17 mouse cellular contexts compared by ENCODE assay signal in the genomic region with DNA sequence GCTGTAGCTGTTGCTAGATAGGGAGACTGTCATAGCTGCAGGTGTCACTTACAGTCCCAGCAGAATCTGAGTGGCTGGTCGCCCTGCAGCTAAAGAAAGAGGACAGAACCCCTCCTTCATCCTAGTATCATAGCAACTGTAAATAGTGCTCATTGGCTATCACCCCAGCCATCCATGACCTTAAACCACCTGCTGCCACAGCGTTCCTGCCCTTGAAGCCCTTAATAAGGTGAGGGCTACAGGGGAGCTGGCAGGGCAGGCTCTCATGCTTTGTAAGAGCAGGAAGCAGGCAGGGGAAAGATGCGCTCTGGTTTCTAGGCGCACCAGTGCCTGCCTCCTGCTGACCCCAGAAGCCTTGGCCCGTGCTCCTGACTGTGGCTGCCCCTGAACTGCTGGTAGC.
DNase-seq lines count a peak whose midpoint lies in the region; ATAC-seq lines count a peak whose summit lies in the region.
"Had no signal": no experiment of that assay in that cellular context is flagged by ENCODE, and none has a peak within 500 bp of the region (broad histone marks: within the 10 kb centered on the region; RNA-seq: fewer than 3 reads in every experiment).

No protein-coding gene starts in this region.

- no peak for ATAC-seq in kidney, embryonic 15.5 days (replicated peaks; ENCODE audit: low FRiP score)
- peak; percentile 15; the same call in 1 of the 2 replicates for ATAC-seq in heart, embryonic 14.5 days (ENCODE audit: insufficient number of reproducible peaks, insufficient read depth, low FRiP score, low read depth)
- no peak for ATAC-seq in monocyte, adult 5-6 weeks (replicated peaks; ENCODE audit: insufficient number of reproducible peaks, low FRiP score, low TSS enrichment, poor library complexity, severe bottlenecking)
- ATAC-seq: forebrain, embryonic 16.5 days; lung, postnatal 0 days had no signal

- H3K36me3 ChIP-seq in kidney, embryonic 15.5 days, result no peaks in the 10 kb centered on the region
- no peaks in the 10 kb centered on the region for H3K36me3 ChIP-seq in heart, embryonic 14.5 days (ENCODE audit: control insufficient read depth, insufficient read depth, low read length)
- H3K36me3 ChIP-seq: embryonic facial prominence, embryonic 13.5 days; hindbrain, embryonic 15.5 days; limb, embryonic 13.5 days had no signal

- no peak overlapping the region for H3K4me2 ChIP-seq in kidney, embryonic 15.5 days
- H3K4me2 ChIP-seq in heart, embryonic 14.5 days (ENCODE audit: low read length), result no peak overlapping the region
- H3K4me2 ChIP-seq: embryonic facial prominence, embryonic 13.5 days; hindbrain, embryonic 15.5 days; limb, embryonic 13.5 days had no signal

- H3K27ac ChIP-seq in kidney, embryonic 15.5 days, result no peak overlapping the region
- no peak overlapping the region for H3K27ac ChIP-seq in heart, embryonic 14.5 days (replicated peaks in 1 of 2; ENCODE audit: control insufficient read depth in 1 of 2, insufficient read depth in 1 of 2, low read depth in 2 of 2, low read length in 2 of 2)
- H3K27ac ChIP-seq: embryonic facial prominence, embryonic 13.5 days; hindbrain, embryonic 15.5 days; limb, embryonic 13.5 days; liver, embryonic 14.5 days had no signal

- peak; percentile 30 to 34 for DNase-seq in cerebellum, postnatal 10 days
- no peak for DNase-seq in cerebellum, postnatal 36 days
- peak; percentile 20 for DNase-seq in kidney, adult 11 months
- DNase-seq in skeletal muscle tissue, adult 2 months (ENCODE audit: low read depth, low spot score), result peak; percentile 68
- DNase-seq in spleen, postnatal 14 days (ENCODE audit: low spot score in 2 of 2), result no peak
- DNase-seq: adrenal gland, postnatal 10 days; kidney, adult 18-20 months; spleen, adult 18-20 months had no signal

- WGBS in kidney, embryonic 15.5 days, result 52% methylated on average over 5 of the region's 5 CpGs
- WGBS in heart, embryonic 14.5 days, result 25% methylated on average over 5 of the region's 5 CpGs

- H3K9me3 ChIP-seq in kidney, embryonic 15.5 days (replicated peaks), result no peaks in the 10 kb centered on the region
- no peaks in the 10 kb centered on the region for H3K9me3 ChIP-seq in heart, embryonic 14.5 days (ENCODE audit: control insufficient read depth, low read length)
- H3K9me3 ChIP-seq: embryonic facial prominence, embryonic 13.5 days; hindbrain, embryonic 15.5 days; limb, embryonic 13.5 days had no signal

- H3K27me3 ChIP-seq in kidney, embryonic 15.5 days, result 0 out of 2 replicates have a peak, but pooled peaks cover 3% of the 10 kb centered on the region
- H3K27me3 ChIP-seq in heart, embryonic 14.5 days (ENCODE audit: control insufficient read depth, insufficient read depth, low read length), result no peaks in the 10 kb centered on the region
- H3K27me3 ChIP-seq: embryonic facial prominence, embryonic 13.5 days; hindbrain, embryonic 15.5 days; limb, embryonic 13.5 days had no signal

- no peak overlapping the region for H3K4me3 ChIP-seq in kidney, embryonic 15.5 days (replicated peaks)
- H3K4me3 ChIP-seq in heart, embryonic 14.5 days (ENCODE audit: control insufficient read depth in 1 of 2, insufficient read depth in 1 of 2, low read depth in 1 of 2, low read length in 2 of 2), result no peak overlapping the region
- H3K4me3 ChIP-seq: embryonic facial prominence, embryonic 13.5 days; hindbrain, embryonic 15.5 days; limb, embryonic 13.5 days had no signal

- H3K4me1 ChIP-seq in kidney, embryonic 15.5 days, result no peaks in the 10 kb centered on the region
- H3K4me1 ChIP-seq in heart, embryonic 14.5 days (ENCODE audit: control insufficient read depth in 2 of 2, insufficient read depth in 2 of 2, low read length in 2 of 2), result peaks cover 14 to 46% of the 10 kb centered on the region in 2 experiments

- no peak overlapping the region for H3K9ac ChIP-seq in kidney, embryonic 15.5 days
- H3K9ac ChIP-seq in heart, embryonic 14.5 days (ENCODE audit: low read length), result no peak overlapping the region
- H3K9ac ChIP-seq: embryonic facial prominence, embryonic 13.5 days; hindbrain, embryonic 15.5 days; limb, embryonic 13.5 days; liver, embryonic 14.5 days had no signal

Comparison
In these comparisons a context has a peak if more than half of its experiments do, and no peak if none do; other contexts are left out.
1. DNase-seq: peak in cerebellum, postnatal 10 days (2 of 2), kidney, adult 11 months (single experiment) and skeletal muscle tissue, adult 2 months (single experiment); none in cerebellum, postnatal 36 days (0 of 2) and spleen, postnatal 14 days (0 of 2).